Mouse (Mus musculus): ENCODE results near the gene Ppp1r18. TPM values are rescaled to one million over a fixed set of nuclear protein-coding genes. Genes with fewer than 3 reads are reported as not detected.

Gene Ppp1r18
- polyA plus RNA-seq, 1 experiment from 2014 or later: 31.5 TPM

DNA sequence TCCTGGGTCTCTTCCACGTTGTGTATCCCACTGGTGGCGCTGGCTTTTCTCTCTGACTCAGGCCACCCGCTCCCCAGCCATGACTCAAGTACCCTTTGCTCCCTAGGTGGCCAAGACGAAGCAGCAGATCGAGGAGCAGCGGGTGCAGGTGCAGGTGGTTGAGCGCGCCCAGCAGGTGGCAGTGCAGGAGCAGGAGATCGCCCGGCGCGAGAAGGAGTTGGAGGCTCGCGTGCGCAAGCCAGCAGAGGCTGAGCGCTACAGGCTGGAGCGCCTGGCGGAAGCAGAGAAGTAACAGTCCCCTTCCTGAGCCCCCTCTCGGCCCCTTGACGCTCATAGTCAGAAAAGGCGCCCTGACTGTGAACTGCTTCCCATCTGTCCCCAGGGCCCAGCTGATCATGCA is 35.7 kb upstream of the Ppp1r18 start:
- Histone ChIP-seq H3K9me3 (replicated peaks) (no peaks in the 10 kb centered on the region), H3K27ac (0 out of 2 replicates have a peak overlapping the region, but pooled peaks have one; percentile 9), H3K9ac (0 out of 2 replicates have a peak overlapping the region, but pooled peaks have one; percentile 32), H3K4me1 (peaks cover 21% of the 10 kb centered on the region), H3K27me3 (no peaks in the 10 kb centered on the region), H3K36me3 (peaks cover 67% of the 10 kb centered on the region), H3K4me3 (0 out of 2 replicates have a peak overlapping the region, but pooled peaks have one; percentile 7), H3K4me2 (replicated peaks) (0 out of 2 replicates have a peak overlapping the region, but pooled peaks have one; percentile 21)
- 3% methylated on average over 21 of the region's 21 CpGs for WGBS
- ATAC-seq (ENCODE audit: low FRiP score): peak; percentile 52

GRCm38 (mm10) chr17:35832400-35833238 is 32.8 kb upstream of the Ppp1r18 start:
- Histone ChIP-seq H3K9ac (no peak overlapping the region), H3K9me3 (replicated peaks) (no peaks in the 10 kb centered on the region)

DNA sequence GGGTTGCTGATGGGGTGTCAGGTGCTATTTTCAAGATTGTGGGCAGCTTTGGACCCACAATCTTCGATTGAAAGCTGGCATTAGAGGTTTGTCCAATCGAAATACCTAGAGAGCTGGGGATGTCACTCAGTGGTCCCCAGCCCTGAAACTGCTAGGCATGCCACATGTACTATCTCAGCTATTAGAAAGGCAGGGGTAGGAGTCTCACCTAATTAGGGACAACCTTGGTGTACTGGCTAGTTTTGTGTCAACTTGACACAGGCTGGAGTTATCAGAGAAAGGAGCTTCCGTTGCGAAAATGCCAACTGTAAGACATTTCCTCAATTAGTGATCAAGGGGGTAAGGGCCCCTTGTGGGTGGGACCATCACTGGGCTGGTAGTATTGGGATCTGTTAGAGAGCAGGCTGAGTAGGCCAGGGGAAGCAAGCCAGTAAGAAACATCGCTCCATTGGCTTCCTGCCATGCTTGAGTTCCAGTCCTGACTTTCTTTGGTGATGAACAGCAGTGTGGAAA is 32.1 kb upstream of the Ppp1r18 start:
- H3K27me3 ChIP-seq: no peaks in the 10 kb centered on the region
- no peak for ATAC-seq (ENCODE audit: low FRiP score)
- H3K27ac ChIP-seq: peak overlapping the region; percentile 4; the same call in 1 of the 2 replicates
- no peaks in the 10 kb centered on the region for H3K9me3 ChIP-seq (replicated peaks)
- H3K4me2 ChIP-seq (replicated peaks): no peak overlapping the region; the same call in 1 of the 2 replicates
- WGBS: 32% methylated on average over 5 of the region's 5 CpGs
- no peak overlapping the region for H3K4me3 ChIP-seq
- peaks cover 57% of the 10 kb centered on the region for H3K36me3 ChIP-seq
- peaks cover 35% of the 10 kb centered on the region for H3K4me1 ChIP-seq
- H3K9ac ChIP-seq: no peak overlapping the region

More at GRCm38 (mm10) chr17:35832400-35833238, 32.8 kb upstream of the Ppp1r18 start:
- 71% methylated on average over 8 of the region's 8 CpGs for WGBS
- ATAC-seq (ENCODE audit: low FRiP score): no peak
- Histone ChIP-seq H3K27ac (peak overlapping the region; percentile 13; the same call in 1 of the 2 replicates), H3K27me3 (no peaks in the 10 kb centered on the region), H3K4me3 (no peak overlapping the region), H3K4me1 (peaks cover 35% of the 10 kb centered on the region), H3K4me2 (replicated peaks) (no peak overlapping the region), H3K36me3 (peaks cover 63% of the 10 kb centered on the region)

GRCm38 (mm10) chr17:35833894-35834293 is 31.5 kb upstream of the Ppp1r18 start:
- no peaks in the 10 kb centered on the region for H3K9me3 ChIP-seq (replicated peaks)
- H3K27ac ChIP-seq: no peak overlapping the region
- peak overlapping the region; percentile 20 for H3K4me2 ChIP-seq (replicated peaks)
- peaks cover 54% of the 10 kb centered on the region for H3K36me3 ChIP-seq
- no peaks in the 10 kb centered on the region for H3K27me3 ChIP-seq
- no peak overlapping the region for H3K9ac ChIP-seq
- peaks cover 35% of the 10 kb centered on the region for H3K4me1 ChIP-seq
- 64% methylated on average over 5 of the region's 5 CpGs for WGBS
- peak overlapping the region; percentile 2; the same call in 1 of the 2 replicates for H3K4me3 ChIP-seq
- ATAC-seq (ENCODE audit: low FRiP score): no peak

GRCm38 (mm10) chr17:35834696-35835422 is 30.5 kb upstream of the Ppp1r18 start:
- no peak for ATAC-seq (ENCODE audit: low FRiP score)
- no peaks in the 10 kb centered on the region for H3K27me3 ChIP-seq
- peak overlapping the region; percentile 35; the same call in 1 of the 2 replicates for H3K27ac ChIP-seq
- peak overlapping the region; percentile 80 for H3K4me3 ChIP-seq
- no peaks in the 10 kb centered on the region for H3K9me3 ChIP-seq (replicated peaks)
- H3K4me1 ChIP-seq: peaks cover 41% of the 10 kb centered on the region
- peaks cover 54% of the 10 kb centered on the region for H3K36me3 ChIP-seq
- 79% methylated on average over 26 of the region's 26 CpGs for WGBS
- H3K4me2 ChIP-seq (replicated peaks): peak overlapping the region; percentile 79
- H3K9ac ChIP-seq: peak overlapping the region; percentile 97

GRCm38 (mm10) chr17:35835424-35836140 is 29.8 kb upstream of the Ppp1r18 start:
- Histone ChIP-seq H3K36me3 (peaks cover 53% of the 10 kb centered on the region), H3K9ac (peak overlapping the region; percentile 97), H3K9me3 (replicated peaks) (no peaks in the 10 kb centered on the region), H3K4me1 (peaks cover 37% of the 10 kb centered on the region), H3K4me3 (peak overlapping the region; percentile 80), H3K4me2 (replicated peaks) (peak overlapping the region; percentile 79), H3K27ac (no peak overlapping the region), H3K27me3 (no peaks in the 10 kb centered on the region)
- ATAC-seq (ENCODE audit: low FRiP score): no peak
- 81% methylated on average over 26 of the region's 26 CpGs for WGBS

DNA sequence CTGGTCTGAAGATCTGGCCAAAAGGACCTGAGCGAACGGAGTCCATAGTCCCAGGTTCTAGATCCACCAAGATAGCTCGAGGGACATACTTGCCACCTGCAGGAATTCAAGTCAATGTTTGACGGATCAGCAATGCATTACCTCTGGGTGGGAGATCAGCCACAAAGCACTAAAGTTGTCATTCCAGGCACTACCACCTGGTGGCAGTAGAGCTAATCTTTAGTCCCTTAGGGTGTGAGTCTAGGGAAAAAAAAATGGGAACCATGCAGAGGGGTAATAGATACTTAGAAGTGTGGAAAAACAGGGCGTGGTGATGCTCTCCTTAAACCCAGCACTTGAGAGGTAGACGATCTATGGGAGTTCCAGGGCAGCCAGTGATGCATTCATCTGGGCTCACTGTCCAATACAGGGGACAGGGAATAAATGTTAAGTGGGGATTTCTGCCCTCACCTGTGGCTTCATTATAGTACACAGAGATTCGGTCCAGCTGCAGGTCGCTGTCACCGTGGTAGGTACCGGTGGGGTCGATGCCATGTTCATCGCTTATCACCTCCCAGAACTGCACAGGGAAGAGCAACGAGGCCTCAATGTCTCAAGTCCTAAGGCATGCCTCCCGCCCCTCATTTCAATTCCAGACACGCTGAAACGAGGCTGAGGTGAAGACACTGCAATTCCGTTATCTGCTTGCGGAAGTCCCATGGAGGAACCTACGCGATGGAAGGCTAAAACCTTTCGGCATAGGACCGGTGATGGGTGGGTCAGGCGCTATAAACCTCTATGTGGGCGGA is 29.0 kb upstream of the Ppp1r18 start:
- H3K4me3 ChIP-seq: peak overlapping the region; percentile 80
- ATAC-seq (ENCODE audit: low FRiP score): no peak
- H3K4me1 ChIP-seq: peaks cover 37% of the 10 kb centered on the region
- no peaks in the 10 kb centered on the region for H3K9me3 ChIP-seq (replicated peaks)
- H3K4me2 ChIP-seq (replicated peaks): peak overlapping the region; percentile 79
- H3K9ac ChIP-seq: peak overlapping the region; percentile 97
- 9% methylated on average over 24 of the region's 24 CpGs for WGBS
- no peaks in the 10 kb centered on the region for H3K27me3 ChIP-seq
- peak overlapping the region; percentile 99 for H3K27ac ChIP-seq
- peaks cover 47% of the 10 kb centered on the region for H3K36me3 ChIP-seq

- peak; percentile 27 for ATAC-seq (ENCODE audit: low FRiP score)
- peaks cover 40% of the 10 kb centered on the region for H3K4me1 ChIP-seq
- peaks cover 46% of the 10 kb centered on the region for H3K36me3 ChIP-seq
- H3K9me3 ChIP-seq (replicated peaks): no peaks in the 10 kb centered on the region
- peak overlapping the region; percentile 97 for H3K9ac ChIP-seq
- peak overlapping the region; percentile 79 for H3K4me2 ChIP-seq (replicated peaks)
- peak overlapping the region; percentile 80 for H3K4me3 ChIP-seq
- peak overlapping the region; percentile 99 for H3K27ac ChIP-seq
- WGBS: 0% methylated on average over 23 of the region's 25 CpGs
- no peaks in the 10 kb centered on the region for H3K27me3 ChIP-seq
Measured at GRCm38 (mm10) chr17:35836991-35837422, 28.4 kb upstream of the Ppp1r18 start.

- Histone ChIP-seq H3K9ac (peak overlapping the region; percentile 97), H3K4me3 (peak overlapping the region; percentile 80), H3K4me2 (replicated peaks) (peak overlapping the region; percentile 79; the same call in 1 of the 2 replicates), H3K27me3 (no peaks in the 10 kb centered on the region), H3K9me3 (replicated peaks) (no peaks in the 10 kb centered on the region), H3K36me3 (peaks cover 41% of the 10 kb centered on the region), H3K27ac (peak overlapping the region; percentile 99), H3K4me1 (peaks cover 44% of the 10 kb centered on the region)
- 0% methylated on average over 18 of the region's 18 CpGs for WGBS
- 0 out of 2 replicates have a peak, but pooled peaks have one; percentile 7 for ATAC-seq (ENCODE audit: low FRiP score)
Measured at GRCm38 (mm10) chr17:35837487-35837886, 27.9 kb upstream of the Ppp1r18 start.

DNA sequence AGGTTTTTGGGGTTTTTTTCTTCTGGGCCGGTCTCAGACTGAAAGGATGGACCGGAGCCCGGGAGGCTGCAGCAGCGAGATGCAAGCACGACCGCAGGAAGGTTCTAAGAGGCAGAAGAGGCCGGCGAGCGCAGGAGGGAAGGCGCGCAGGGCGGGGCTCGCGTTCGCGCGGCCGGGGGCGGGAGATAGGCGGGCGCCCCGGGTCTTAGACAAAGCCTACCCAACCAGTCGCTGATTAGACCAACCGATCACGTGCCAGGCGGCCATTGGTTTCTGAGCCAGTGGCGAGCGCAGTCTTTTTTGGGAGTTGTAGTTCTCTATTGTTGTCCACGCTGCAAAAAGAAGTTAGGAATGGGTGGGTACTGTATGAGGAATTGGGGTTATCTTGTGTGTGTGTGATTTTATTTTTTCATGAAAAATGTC is 27.3 kb upstream of the Ppp1r18 start, which contains the start of gene Tubb5:
Gene Tubb5 (minus strand): TSS at position 185 of the 423 bp plus-strand sequence.
- Histone ChIP-seq H3K36me3 (peaks cover 36% of the 10 kb centered on the region), H3K9me3 (replicated peaks) (no peaks in the 10 kb centered on the region), H3K4me2 (replicated peaks) (peak within 1 kb of the TSS; percentile 79), H3K27ac (peak within 1 kb of the TSS; percentile 99), H3K27me3 (no peaks in the 10 kb centered on the region), H3K4me3 (peak within 1 kb of the TSS; percentile 80), H3K9ac (peak within 1 kb of the TSS; percentile 97), H3K4me1 (peaks cover 44% of the 10 kb centered on the region)
- under 1% methylated on average over 29 of the region's 29 CpGs for WGBS
- peak; percentile 80 for ATAC-seq (ENCODE audit: low FRiP score)

DNA sequence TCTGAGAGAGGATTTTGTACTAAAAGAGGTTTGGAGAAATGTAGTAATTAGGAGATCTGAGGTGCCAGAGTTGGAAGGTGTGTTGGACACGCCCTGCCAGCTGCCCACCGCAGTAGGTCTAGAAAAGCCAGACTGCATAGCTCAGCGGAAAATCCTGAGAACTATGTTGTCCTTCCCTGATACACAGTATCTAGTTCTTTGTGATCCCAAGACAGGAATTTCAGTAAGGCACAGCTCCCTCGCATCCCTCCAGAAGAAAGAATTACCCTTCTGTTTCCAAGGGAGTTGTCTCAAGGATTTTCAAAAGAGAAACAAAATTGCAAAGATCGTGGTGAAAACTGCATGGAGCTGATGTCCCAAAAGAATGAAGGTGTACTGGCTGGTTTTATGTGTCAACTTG is 26.8 kb upstream of the Ppp1r18 start:
- no peaks in the 10 kb centered on the region for H3K27me3 ChIP-seq
- peak overlapping the region; percentile 56 for H3K9ac ChIP-seq
- H3K27ac ChIP-seq: peak overlapping the region; percentile 99
- no peaks in the 10 kb centered on the region for H3K9me3 ChIP-seq (replicated peaks)
- 3% methylated on average over 5 of the region's 5 CpGs for WGBS
- H3K4me2 ChIP-seq (replicated peaks): peak overlapping the region; percentile 64
- H3K36me3 ChIP-seq: peaks cover 31% of the 10 kb centered on the region
- peak overlapping the region; percentile 80 for H3K4me3 ChIP-seq
- ATAC-seq (ENCODE audit: low FRiP score): peak; percentile 33
- H3K4me1 ChIP-seq: peaks cover 40% of the 10 kb centered on the region
